Mouse (Mus musculus) myocyte (in vitro differentiated cells): ENCODE measurements around the gene Gpr87.

ENCODE experiments used
- CEBPB ChIP-seq: IDR thresholded peaks from 2 replicates; pipeline ENCODE4 v1.6.1; 2011; ENCODE audit warnings: mild to moderate bottlenecking, moderate library complexity; ENCODE audit not compliant: poor library complexity, insufficient read depth, severe bottlenecking
- E2F4 ChIP-seq: IDR thresholded peaks from one replicate; pipeline ENCODE4 v1.6.1; 2011; ENCODE audit warnings: mild to moderate bottlenecking, control low read depth, moderate library complexity; ENCODE audit not compliant: insufficient read depth
- POLR2A ChIP-seq: IDR thresholded peaks from one replicate; pipeline ENCODE4 v1.6.1; 2011; ENCODE audit warnings: low read depth, mild to moderate bottlenecking, control low read depth, moderate library complexity; ENCODE audit not compliant: insufficient read length
- POLR2AphosphoS2 ChIP-seq: IDR thresholded peaks from one replicate; pipeline ENCODE4 v1.6.1; 2011; ENCODE audit warnings: low read depth, control low read depth; ENCODE audit not compliant: insufficient read length
- TCF12 ChIP-seq: IDR thresholded peaks from one replicate; pipeline ENCODE4 v1.6.1; 2011; ENCODE audit warnings: mild to moderate bottlenecking, control low read depth; ENCODE audit not compliant: poor library complexity, insufficient read depth, severe bottlenecking

GRCm38 (mm10) chr3:59182129-59182528 lies 12.8 kb downstream of the Gpr87 start:
- TF ChIP-seq POLR2A: no peak
- TF ChIP-seq E2F4: no peak
- TF ChIP-seq POLR2AphosphoS2: no peak
- no peak for TF ChIP-seq TCF12
- TF ChIP-seq CEBPB: no peak
